9 mouse cellular contexts compared by ENCODE assay signal in the genomic region with DNA sequence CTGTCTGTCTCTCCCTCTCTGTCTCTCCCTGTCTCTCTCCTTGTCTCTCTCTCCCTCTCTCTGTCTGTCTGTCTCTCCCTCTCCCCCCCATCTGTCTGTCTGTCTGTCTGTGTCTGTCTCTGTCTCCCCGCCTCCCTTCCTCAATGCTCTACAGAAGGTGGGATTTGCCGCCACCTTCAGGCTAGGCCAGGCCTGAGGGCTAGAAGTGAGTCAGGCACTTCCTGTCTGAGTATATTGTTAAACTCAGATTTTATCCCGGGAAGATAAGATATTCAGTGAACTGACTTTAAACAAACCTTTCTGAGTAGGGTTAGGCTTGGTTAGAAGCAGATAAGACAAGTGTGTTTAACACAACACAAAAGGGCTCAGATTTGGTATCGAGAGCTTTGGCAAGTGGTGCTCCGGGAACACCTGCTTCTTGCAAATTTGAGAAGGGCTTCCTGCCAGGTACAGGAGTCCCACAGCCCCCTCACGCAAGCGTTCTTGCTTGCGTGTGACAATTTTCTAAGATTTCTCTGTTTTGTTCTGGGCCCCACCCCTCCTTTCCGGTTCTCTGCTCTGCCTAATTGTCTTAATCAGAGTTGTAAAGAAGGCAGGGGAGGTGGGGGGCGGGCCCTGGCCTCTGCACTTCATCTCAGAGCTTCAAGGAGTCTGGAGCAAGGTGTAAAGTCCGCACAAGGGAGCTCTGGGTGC. TPM values are rescaled to one million over a fixed set of nuclear protein-coding genes. Genes with fewer than 3 reads are reported as not detected.
A peak's percentile ranks its signal among the peaks of the same experiment; 100 is the strongest.
DNase-seq lines count a peak whose midpoint lies in the region; ATAC-seq and TF ChIP-seq lines count a peak whose summit lies in the region.
"Had no signal": no experiment of that assay in that cellular context is flagged by ENCODE, and none has a peak within 500 bp of the region (broad histone marks: within the 10 kb centered on the region; RNA-seq: fewer than 3 reads in every experiment).

No protein-coding gene starts in this region.

- no peak overlapping the region for H3K9ac ChIP-seq in neural tube, embryonic 12.5 days
- H3K9ac ChIP-seq in limb, embryonic 13.5 days = no peak overlapping the region
- H3K9ac ChIP-seq in neural tube, embryonic 13.5 days = 0 out of 2 replicates have a peak overlapping the region, but pooled peaks have one; percentile 45
- H3K9ac ChIP-seq: embryonic facial prominence, embryonic 15.5 days had no signal

- peak overlapping the region; percentile 22; the same call in 1 of the 2 replicates for H3K4me2 ChIP-seq in neural tube, embryonic 12.5 days (replicated peaks)
- H3K4me2 ChIP-seq in limb, embryonic 13.5 days (replicated peaks) = 0 out of 2 replicates have a peak overlapping the region, but pooled peaks have one; percentile 22
- H3K4me2 ChIP-seq in neural tube, embryonic 13.5 days = peak overlapping the region; percentile 35
- H3K4me2 ChIP-seq: embryonic facial prominence, embryonic 15.5 days had no signal

- TF ChIP-seq POLR2A in brain, embryonic 14.5 days (IDR thresholded peaks at IDR 0.05; ENCODE audit: borderline replicate concordance, extremely low read depth, insufficient read depth, insufficient read length, poor library complexity, severe bottlenecking) = no peak

- 12% methylated on average over 11 of the region's 11 CpGs for WGBS in neural tube, embryonic 12.5 days
- WGBS in limb, embryonic 13.5 days = 9% methylated on average over 11 of the region's 11 CpGs
- 11% methylated on average over 11 of the region's 11 CpGs for WGBS in neural tube, embryonic 13.5 days

- H3K4me3 ChIP-seq in neural tube, embryonic 12.5 days = no peak overlapping the region
- no peak overlapping the region for H3K4me3 ChIP-seq in limb, embryonic 13.5 days
- H3K4me3 ChIP-seq in neural tube, embryonic 13.5 days = no peak overlapping the region
- H3K4me3 ChIP-seq: embryonic facial prominence, embryonic 15.5 days had no signal

- H3K9me3 ChIP-seq in neural tube, embryonic 12.5 days = no peaks in the 10 kb centered on the region
- H3K9me3 ChIP-seq in limb, embryonic 13.5 days = no peaks in the 10 kb centered on the region
- no peaks in the 10 kb centered on the region for H3K9me3 ChIP-seq in neural tube, embryonic 13.5 days
- H3K9me3 ChIP-seq: embryonic facial prominence, embryonic 15.5 days had no signal

- peaks cover 6% of the 10 kb centered on the region; the same call in 1 of the 2 replicates for H3K4me1 ChIP-seq in neural tube, embryonic 12.5 days
- H3K4me1 ChIP-seq in limb, embryonic 13.5 days = peaks cover 5% of the 10 kb centered on the region
- H3K4me1 ChIP-seq in neural tube, embryonic 13.5 days (replicated peaks) = peaks cover 14% of the 10 kb centered on the region

- peak; percentile 43; the same call in 1 of the 2 replicates for TF ChIP-seq CTCF in brain, embryonic 14.5 days (IDR thresholded peaks at IDR 0.05; ENCODE audit: borderline replicate concordance, extremely low read depth, insufficient read depth, insufficient read length)

- intact Hi-C loops in gastrocnemius, postnatal 14 days (cut with DNase I; ENCODE audit: low total_unique reads) = no loop called here

- DNase-seq in neural tube, embryonic 10.5 days (ENCODE audit: extremely low spot score, low spot score) = no peak
- peak; percentile 64 for DNase-seq in brain, embryonic 14.5 days (ENCODE audit: low read depth)
- DNase-seq in right cerebral cortex, adult 18-20 months = no peak
- DNase-seq in gastrocnemius, postnatal 14 days = no peak

- H3K36me3 ChIP-seq in neural tube, embryonic 12.5 days = no peaks in the 10 kb centered on the region
- no peaks in the 10 kb centered on the region for H3K36me3 ChIP-seq in limb, embryonic 13.5 days
- no peaks in the 10 kb centered on the region for H3K36me3 ChIP-seq in neural tube, embryonic 13.5 days
- H3K36me3 ChIP-seq: embryonic facial prominence, embryonic 15.5 days had no signal

- no peak for ATAC-seq in neural tube, embryonic 12.5 days (ENCODE audit: low FRiP score, low read depth)
- peak; percentile 44 to 47; a peak in 2 of 4 replicates for ATAC-seq in hematopoietic stem cell, adult 5-6 weeks (replicated peaks in 1 of 2; ENCODE audit: insufficient read depth in 1 of 2, low FRiP score in 2 of 2, low TSS enrichment in 1 of 2, low read depth in 1 of 2, poor library complexity in 2 of 2, severe bottlenecking in 2 of 2)
- ATAC-seq in limb, embryonic 13.5 days (ENCODE audit: low FRiP score, low read depth) = no peak
- no peak for ATAC-seq in neural tube, embryonic 13.5 days (ENCODE audit: low read depth)

- H3K27ac ChIP-seq in neural tube, embryonic 12.5 days = no peak overlapping the region
- H3K27ac ChIP-seq in limb, embryonic 13.5 days = no peak overlapping the region
- H3K27ac ChIP-seq in neural tube, embryonic 13.5 days (replicated peaks) = no peak overlapping the region
- H3K27ac ChIP-seq: embryonic facial prominence, embryonic 15.5 days had no signal

- H3K27me3 ChIP-seq in neural tube, embryonic 12.5 days (replicated peaks) = 0 out of 2 replicates have a peak, but pooled peaks cover 2% of the 10 kb centered on the region
- H3K27me3 ChIP-seq in limb, embryonic 13.5 days = no peaks in the 10 kb centered on the region; the same call in 1 of the 2 replicates
- H3K27me3 ChIP-seq in neural tube, embryonic 13.5 days = peaks cover 7% of the 10 kb centered on the region; the same call in 1 of the 2 replicates
- H3K27me3 ChIP-seq: embryonic facial prominence, embryonic 15.5 days had no signal

RNA-seq across cellular contexts. Expression of a gene that starts 6.6 kb away (rescaled TPM):
- polyA plus RNA-seq in neural tube, embryonic 12.5 days (2016; fragmentation: Nextera tagmentation; extraction: Ambion mirVana) = 15.8 and 16.8 TPM in 2 replicates
- 23.8 and 31.3 TPM in 2 replicates for polyA plus RNA-seq in brain, embryonic 14.5 days (2012; rRNA removed)
- 1.4 and 3.6 TPM in 2 replicates for total RNA-seq in hematopoietic stem cell, adult 5-6 weeks (2017)
- polyA plus RNA-seq in limb, embryonic 13.5 days (2015; fragmentation: Nextera tagmentation; extraction: Ambion mirVana) = 4.8 and 4.9 TPM in 2 replicates
- polyA plus RNA-seq in neural tube, embryonic 13.5 days (2015; fragmentation: Nextera tagmentation; extraction: Ambion mirVana) = 17.9 and 20.3 TPM in 2 replicates
- total RNA-seq in gastrocnemius, postnatal 14 days (2021) = 1 to 10 TPM; 2.0 to 6.0 TPM

RNA-seq across cellular contexts. Expression of a gene that starts 25.8 kb away (rescaled TPM):
- polyA plus RNA-seq in neural tube, embryonic 12.5 days (2016; fragmentation: Nextera tagmentation; extraction: Ambion mirVana) = 0.15 and 0.37 TPM in 2 replicates
- polyA plus RNA-seq in brain, embryonic 14.5 days (2012; rRNA removed) = 0.09 and 0.22 TPM in 2 replicates
- 40.8 and 56.5 TPM in 2 replicates for total RNA-seq in hematopoietic stem cell, adult 5-6 weeks (2017)
- polyA plus RNA-seq in limb, embryonic 13.5 days (2015; fragmentation: Nextera tagmentation; extraction: Ambion mirVana) = 0.65 and 1.1 TPM in 2 replicates
- 0.28 and 0.38 TPM in 2 replicates for polyA plus RNA-seq in neural tube, embryonic 13.5 days (2015; fragmentation: Nextera tagmentation; extraction: Ambion mirVana)
- total RNA-seq in gastrocnemius, postnatal 14 days (2021) = under 1 TPM; 0.18 to 0.33 TPM

Comparison
In these comparisons a context has a peak if more than half of its experiments do, and no peak if none do; other contexts are left out.
1. ATAC-seq: peak in hematopoietic stem cell, adult 5-6 weeks (2 of 2); none in neural tube, embryonic 12.5 days (single experiment), limb, embryonic 13.5 days (single experiment) and neural tube, embryonic 13.5 days (single experiment).
2. Peak in every context shown above with its lines, with median percentiles within 50 percentile points of each other: H3K4me2 ChIP-seq.